Comparison of ENCODE assay signal across 25 mouse cellular contexts in genomic region chr4:32198589-32198988, GRCm38 (mm10).
"Had no signal": no experiment of that assay in that cellular context is flagged by ENCODE, and none has a peak within 500 bp of the region (broad histone marks: within the 10 kb centered on the region; RNA-seq: fewer than 3 reads in every experiment).

No protein-coding gene starts in this region.

- H3K27ac ChIP-seq: forebrain, embryonic 15.5 days; heart, adult 2 months; heart, embryonic 13.5 days; heart, embryonic 15.5 days; hindbrain, embryonic 13.5 days; hindbrain, embryonic 15.5 days; hindbrain, postnatal 0 days; layer of hippocampus, adult 2 months; left cerebral cortex, adult 2 months; limb, embryonic 10.5 days; limb, embryonic 12.5 days had no signal

- H3K9me3 ChIP-seq: forebrain, embryonic 15.5 days; heart, embryonic 13.5 days; heart, embryonic 15.5 days; hindbrain, embryonic 13.5 days; hindbrain, embryonic 15.5 days; limb, embryonic 10.5 days; limb, embryonic 12.5 days had no signal

- DNase-seq: forebrain, postnatal 0 days; gastrocnemius, postnatal 14 days; gastrocnemius, postnatal 36 days; heart, adult 11 months; heart, adult 2 months; heart, postnatal 14 days; heart, postnatal 36 days; kidney, adult 11 months; kidney, adult 2 months; kidney, adult 9 months; kidney, postnatal 10 days; kidney, postnatal 25 days; kidney, postnatal 4 days had no signal

- H3K27me3 ChIP-seq: forebrain, embryonic 15.5 days; heart, embryonic 13.5 days; heart, embryonic 15.5 days; hindbrain, embryonic 13.5 days; hindbrain, embryonic 15.5 days; limb, embryonic 12.5 days had no signal

- H3K36me3 ChIP-seq: forebrain, embryonic 15.5 days; heart, embryonic 13.5 days; heart, embryonic 15.5 days; hindbrain, embryonic 13.5 days; hindbrain, embryonic 15.5 days; limb, embryonic 10.5 days; limb, embryonic 12.5 days had no signal

- H3K9ac ChIP-seq: forebrain, embryonic 15.5 days; forebrain, postnatal 0 days; heart, embryonic 13.5 days; heart, embryonic 15.5 days; hindbrain, embryonic 13.5 days; hindbrain, embryonic 15.5 days; limb, embryonic 12.5 days had no signal

- H3K4me3 ChIP-seq: forebrain, embryonic 15.5 days; heart, adult 2 months; heart, embryonic 13.5 days; heart, embryonic 15.5 days; hindbrain, embryonic 13.5 days; hindbrain, embryonic 15.5 days; layer of hippocampus, adult 2 months; left cerebral cortex, adult 2 months; limb, embryonic 10.5 days; limb, embryonic 12.5 days had no signal

- ATAC-seq: forebrain, embryonic 15.5 days; forebrain, postnatal 0 days; hindbrain, postnatal 0 days; intestine, embryonic 16.5 days had no signal

- H3K4me2 ChIP-seq: forebrain, embryonic 15.5 days; heart, embryonic 11.5 days; heart, embryonic 13.5 days; heart, embryonic 15.5 days; hindbrain, embryonic 13.5 days; hindbrain, embryonic 15.5 days; limb, embryonic 12.5 days had no signal
